Mouse (Mus musculus) kidney, embryonic 14.5 days (tissue): ENCODE measurements around the gene Col4a4. TPM values are rescaled to one million over a fixed set of nuclear protein-coding genes. Genes with fewer than 3 reads are reported as not detected.

ENCODE experiments used
- ATAC-seq: fragments of 200-750 bp; cut with Nextera tagmentation; 2 replicates; pipeline ENCODE4 v1.8.0; 2017; ENCODE audit warnings: moderate number of reproducible peaks, mild to moderate bottlenecking, moderate TSS enrichment, moderate library complexity; ENCODE audit not compliant: low FRiP score, low TSS enrichment
- H3K27ac ChIP-seq: fragments of 300-500 bp; sonication (generic); 2 replicates; pipeline ENCODE4 v1.5.1; 2014; ENCODE audit warnings: low read depth, mild to moderate bottlenecking, low read length, moderate library complexity, mixed read lengths
- H3K27me3 ChIP-seq: fragments of 300-500 bp; sonication (generic); 2 replicates; pipeline ENCODE4 v1.6.1; 2014; ENCODE audit warnings: mild to moderate bottlenecking, low read length; ENCODE audit not compliant: control insufficient read depth, insufficient read depth
- H3K36me3 ChIP-seq: fragments of 300-500 bp; sonication (generic); 2 replicates; pipeline ENCODE4 v1.6.1; 2014; ENCODE audit warnings: low read length, mixed read lengths; ENCODE audit not compliant: control insufficient read depth, insufficient read depth
- H3K4me1 ChIP-seq: fragments of 300-500 bp; sonication (generic); 2 replicates; pipeline ENCODE4 v1.6.1; 2014; ENCODE audit warnings: low read length, mixed read lengths; ENCODE audit not compliant: control insufficient read depth, insufficient read depth
- H3K4me2 ChIP-seq: fragments of 300-500 bp; sonication (generic); replicated peaks from 2 replicates; pipeline ENCODE4 v1.6.1; 2014; ENCODE audit warnings: low read depth, mild to moderate bottlenecking, low read length
- H3K4me3 ChIP-seq: fragments of 300-500 bp; sonication (generic); 2 replicates; pipeline ENCODE4 v1.5.1; 2014; ENCODE audit warnings: mild to moderate bottlenecking, low read length
- H3K9ac ChIP-seq: fragments of 300-500 bp; sonication (generic); 2 replicates; pipeline ENCODE4 v1.6.1; 2014; ENCODE audit warnings: low read depth, mild to moderate bottlenecking, low read length, moderate library complexity
- H3K9me3 ChIP-seq: fragments of 300-500 bp; sonication (generic); 2 replicates; pipeline ENCODE4 v1.6.1; 2016; ENCODE audit warnings: low read length; ENCODE audit not compliant: control insufficient read depth
- WGBS: fragments of 180-500 bp; shearing (Covaris S2); extraction: QIAGEN DNeasy Blood & Tissue Kit; methylation state at CpG from one replicate; pipeline ENCODE4 v1.1.7; 2014; 5-methylcytosine and 5-hydroxymethylcytosine counted together
- polyA plus RNA-seq: library from polyadenylated mRNA; unstranded; fragments of >200 nt; fragmentation: Nextera tagmentation; extraction: Ambion mirVana; gene quantifications from 2 replicates; pipeline ENCODE4 v1.2.1, GENCODE M21; 2014

The Col4a4 gene
- polyA plus RNA-seq, 1 experiment from 2014 or later = 1.0 TPM

DNA sequence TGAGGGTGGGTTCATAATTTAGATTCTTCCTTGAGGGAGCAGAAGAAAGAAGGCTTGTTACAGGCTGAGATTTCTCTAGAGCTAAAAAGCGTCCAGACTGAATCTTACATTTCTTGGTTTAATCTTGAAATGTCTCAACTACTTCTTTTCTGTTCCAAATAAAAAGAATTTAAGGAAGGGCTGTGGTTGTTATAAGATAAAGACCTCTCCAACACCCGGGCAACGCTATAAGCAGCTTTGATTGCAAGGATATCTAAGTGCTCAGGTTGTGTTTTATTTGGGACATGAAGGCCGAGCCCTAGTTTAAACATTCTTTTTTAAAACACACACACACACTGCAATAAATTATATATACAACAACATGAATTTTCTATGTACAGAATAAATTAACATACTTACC lies 17.2 kb downstream of the Col4a4 start:
- H3K9ac ChIP-seq = no peak overlapping the region
- H3K27ac ChIP-seq = no peak overlapping the region
- H3K4me3 ChIP-seq = no peak overlapping the region
- no peak for ATAC-seq
- H3K27me3 ChIP-seq = no peaks in the 10 kb centered on the region
- no peak overlapping the region for H3K4me2 ChIP-seq
- no peaks in the 10 kb centered on the region for H3K36me3 ChIP-seq
- no peaks in the 10 kb centered on the region for H3K4me1 ChIP-seq
- no peaks in the 10 kb centered on the region for H3K9me3 ChIP-seq
- 90% methylated on average over 4 of the region's 4 CpGs for WGBS

DNA sequence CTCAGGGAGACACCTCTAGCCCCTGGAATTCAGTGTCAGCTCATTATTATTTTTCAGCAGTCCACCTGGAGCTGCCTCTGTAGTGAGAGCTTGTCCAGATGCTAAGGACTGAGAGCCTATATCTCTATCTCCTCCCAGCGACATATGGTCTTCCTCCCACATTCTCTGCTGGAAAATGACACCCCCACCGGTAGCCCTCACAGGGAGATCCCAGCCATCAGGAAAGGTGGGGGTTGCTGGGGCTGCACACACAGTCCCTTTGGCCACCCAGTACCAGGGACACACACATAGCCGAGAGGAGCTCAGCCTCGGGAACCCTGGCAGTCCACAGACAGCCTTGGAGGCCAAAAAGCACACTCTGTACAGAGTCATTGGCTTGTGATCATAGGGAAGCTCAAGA lies 26.4 kb downstream of the Col4a4 start:
- no peaks in the 10 kb centered on the region for H3K4me1 ChIP-seq
- H3K27me3 ChIP-seq = no peaks in the 10 kb centered on the region
- no peaks in the 10 kb centered on the region for H3K36me3 ChIP-seq
- no peaks in the 10 kb centered on the region for H3K9me3 ChIP-seq
- H3K9ac ChIP-seq = no peak overlapping the region
- ATAC-seq = no peak
- no peak overlapping the region for H3K27ac ChIP-seq
- 41% methylated on average over 4 of the region's 4 CpGs for WGBS
- H3K4me3 ChIP-seq = no peak overlapping the region
- H3K4me2 ChIP-seq = no peak overlapping the region

- Histone ChIP-seq H3K4me1 (no peaks in the 10 kb centered on the region), H3K36me3 (no peaks in the 10 kb centered on the region), H3K9me3 (no peaks in the 10 kb centered on the region), H3K4me2 (no peak overlapping the region; the same call in 1 of the 2 replicates), H3K4me3 (no peak overlapping the region), H3K9ac (no peak overlapping the region), H3K27ac (no peak overlapping the region), H3K27me3 (no peaks in the 10 kb centered on the region)
- WGBS = 41% methylated on average over 5 of the region's 5 CpGs
- ATAC-seq = peak; percentile 60
Observed at GRCm38 (mm10) chr1:82554889-82555288, 31.8 kb downstream of the Col4a4 start.

DNA sequence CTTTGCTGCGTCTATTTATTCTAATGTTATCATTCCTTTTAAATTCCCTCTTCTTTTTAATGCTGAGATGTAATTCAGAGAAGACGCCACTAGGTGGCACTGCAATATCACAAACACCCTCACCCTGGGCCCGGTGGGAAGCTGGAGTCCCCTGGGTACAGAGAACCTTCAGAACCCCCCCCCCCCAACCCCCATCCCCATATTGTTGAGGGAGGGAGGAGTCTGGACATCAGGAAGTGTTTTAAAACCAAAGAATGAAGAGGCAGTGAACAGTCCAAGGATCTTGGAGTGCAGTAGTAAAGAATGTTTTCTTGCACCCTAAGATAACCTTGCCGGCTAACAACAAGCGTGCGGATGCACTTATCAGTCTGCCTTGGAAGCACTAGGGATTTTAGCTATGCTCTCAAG lies 32.2 kb downstream of the Col4a4 start:
- 37% methylated on average over 6 of the region's 6 CpGs for WGBS
- no peaks in the 10 kb centered on the region for H3K27me3 ChIP-seq
- no peaks in the 10 kb centered on the region for H3K4me1 ChIP-seq
- H3K27ac ChIP-seq = no peak overlapping the region
- no peaks in the 10 kb centered on the region for H3K9me3 ChIP-seq
- H3K4me3 ChIP-seq = no peak overlapping the region
- peak; percentile 94 for ATAC-seq
- H3K9ac ChIP-seq = no peak overlapping the region
- no peaks in the 10 kb centered on the region for H3K36me3 ChIP-seq
- H3K4me2 ChIP-seq = no peak overlapping the region; the same call in 1 of the 2 replicates

DNA sequence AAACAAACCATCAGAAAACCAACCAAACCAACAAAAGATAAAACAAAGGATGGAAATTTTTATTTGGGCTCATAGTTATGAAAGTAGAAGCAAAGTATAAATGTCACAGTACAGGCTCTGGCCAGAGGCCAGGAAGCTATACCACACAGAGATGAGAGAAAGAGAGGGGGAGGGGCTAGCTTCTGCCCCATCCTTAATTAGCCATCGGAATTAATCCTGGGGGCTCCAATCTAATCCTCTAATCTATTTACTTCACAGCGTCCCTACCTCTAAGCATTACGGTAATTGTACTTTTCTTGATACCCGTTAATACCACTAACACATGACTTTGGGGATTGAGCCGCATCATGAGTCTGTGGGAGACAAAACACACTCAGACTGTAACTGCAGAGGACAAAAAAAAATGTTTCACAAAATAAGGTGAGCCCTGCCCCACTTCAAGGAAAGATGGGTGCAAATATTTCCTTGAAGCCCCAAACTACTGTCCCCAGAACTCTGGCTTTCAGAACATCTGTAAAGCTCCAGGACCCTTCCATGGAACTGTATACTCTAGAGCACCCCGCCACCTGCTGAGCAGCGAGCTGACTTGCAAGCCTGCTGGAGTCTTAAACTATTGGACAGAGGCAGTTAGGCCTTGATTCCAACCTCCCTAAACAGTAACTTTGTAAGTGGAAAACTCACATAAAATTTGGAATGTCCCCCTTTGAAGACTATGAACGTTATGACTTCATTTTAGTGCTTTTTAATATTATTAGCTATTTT lies 41.3 kb downstream of the Col4a4 start:
- ATAC-seq = no peak

GRCm38 (mm10) chr1:82544419-82545185 lies 42.0 kb downstream of the Col4a4 start:
- H3K4me3 ChIP-seq = no peak overlapping the region
- no peak overlapping the region for H3K9ac ChIP-seq
- no peak overlapping the region for H3K27ac ChIP-seq
- peak; percentile 66; the same call in 1 of the 2 replicates for ATAC-seq
- H3K4me2 ChIP-seq = no peak overlapping the region
- H3K9me3 ChIP-seq = no peaks in the 10 kb centered on the region
- H3K4me1 ChIP-seq = peaks cover 8% of the 10 kb centered on the region; the same call in 1 of the 2 replicates
- no peaks in the 10 kb centered on the region for H3K36me3 ChIP-seq
- WGBS = 26% methylated on average over 6 of the region's 6 CpGs
- no peaks in the 10 kb centered on the region for H3K27me3 ChIP-seq

More for the DNA sequence above, 41.3 kb downstream of the Col4a4 start:
- no peak overlapping the region for H3K9ac ChIP-seq
- no peak overlapping the region for H3K4me3 ChIP-seq
- no peak overlapping the region for H3K27ac ChIP-seq
- no peaks in the 10 kb centered on the region for H3K36me3 ChIP-seq
- no peaks in the 10 kb centered on the region for H3K27me3 ChIP-seq
- H3K4me1 ChIP-seq = peaks cover 8% of the 10 kb centered on the region; the same call in 1 of the 2 replicates
- H3K4me2 ChIP-seq = no peak overlapping the region
- H3K9me3 ChIP-seq = no peaks in the 10 kb centered on the region
- WGBS = 81% methylated on average over 8 of the region's 8 CpGs

DNA sequence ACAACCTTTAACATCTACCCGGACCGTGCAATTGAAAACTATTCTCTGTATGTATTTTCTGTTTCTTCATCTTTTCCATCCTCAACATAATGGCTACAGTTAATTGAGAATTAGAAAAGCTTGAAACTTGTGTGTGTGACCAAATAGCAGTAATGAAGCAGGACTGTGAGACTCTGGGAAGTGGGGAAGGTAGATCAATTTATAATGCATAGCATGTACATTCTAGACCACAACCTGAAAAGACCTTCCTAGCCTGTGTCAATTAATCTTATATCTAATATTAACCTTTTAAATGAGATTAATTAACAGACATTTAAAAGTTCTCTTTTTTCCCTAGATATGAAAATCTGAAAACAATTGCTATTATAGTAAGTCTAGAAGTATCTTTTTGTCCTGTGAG lies 42.7 kb downstream of the Col4a4 start:
- ATAC-seq = no peak
- H3K9me3 ChIP-seq = no peaks in the 10 kb centered on the region
- H3K4me1 ChIP-seq = peaks cover 8% of the 10 kb centered on the region; the same call in 1 of the 2 replicates
- no peaks in the 10 kb centered on the region for H3K36me3 ChIP-seq
- H3K9ac ChIP-seq = no peak overlapping the region
- WGBS = 89% methylated on average over 2 of the region's 2 CpGs
- no peak overlapping the region for H3K27ac ChIP-seq
- H3K4me3 ChIP-seq = no peak overlapping the region
- H3K4me2 ChIP-seq = no peak overlapping the region
- no peaks in the 10 kb centered on the region for H3K27me3 ChIP-seq

GRCm38 (mm10) chr1:82540056-82540455 lies 46.6 kb downstream of the Col4a4 start:
- Histone ChIP-seq H3K36me3 (no peaks in the 10 kb centered on the region), H3K4me1 (peaks cover 8% of the 10 kb centered on the region; the same call in 1 of the 2 replicates), H3K27me3 (no peaks in the 10 kb centered on the region), H3K4me2 (no peak overlapping the region), H3K4me3 (no peak overlapping the region), H3K9ac (no peak overlapping the region), H3K9me3 (no peaks in the 10 kb centered on the region), H3K27ac (no peak overlapping the region)
- no peak for ATAC-seq
- 68% methylated on average over 5 of the region's 5 CpGs for WGBS

DNA sequence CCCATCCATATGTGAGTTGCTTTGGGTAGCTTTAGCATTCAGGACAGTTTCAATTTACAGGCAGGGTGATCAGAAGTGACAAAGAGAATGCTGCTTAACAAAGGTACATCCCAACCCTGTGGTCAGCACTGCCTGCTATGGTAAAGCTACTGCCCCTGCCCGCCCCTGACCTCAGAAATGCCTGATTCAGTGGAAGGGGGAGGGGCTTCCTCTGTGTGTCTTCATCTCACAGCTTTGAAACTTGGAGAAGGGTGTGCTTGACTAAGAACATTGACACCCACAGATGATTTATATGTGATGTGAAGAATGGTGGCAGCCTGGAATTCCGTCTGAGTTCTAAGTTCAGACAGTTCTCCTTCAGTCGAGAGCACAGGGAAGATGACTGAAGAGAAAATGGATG lies 48.8 kb downstream of the Col4a4 start:
- Histone ChIP-seq H3K36me3 (no peaks in the 10 kb centered on the region), H3K27me3 (no peaks in the 10 kb centered on the region), H3K4me2 (no peak overlapping the region), H3K9ac (no peak overlapping the region), H3K4me1 (no peaks in the 10 kb centered on the region), H3K27ac (no peak overlapping the region), H3K9me3 (no peaks in the 10 kb centered on the region), H3K4me3 (no peak overlapping the region)
- 38% methylated on average over 3 of the region's 3 CpGs for WGBS
- no peak for ATAC-seq
